Mouse (Mus musculus) B cell, adult 2 months (primary cell): ENCODE results near the gene Dlec1.

ENCODE experiments used
- DNase-seq, 2 experiments: peaks; one replicate each; pipeline ENCODE4 v3.0.0; 2022

Dlec1 gene

GRCm38 (mm10) chr9:119090462-119090861 is 11.8 kb upstream of the Dlec1 start:
- no peak for DNase-seq

GRCm38 (mm10) chr9:119091581-119092310 is 10.5 kb upstream of the Dlec1 start:
- DNase-seq = no peak

- no peak for DNase-seq
Measured at GRCm38 (mm10) chr9:119092473-119093418, 9.5 kb upstream of the Dlec1 start.

DNA sequence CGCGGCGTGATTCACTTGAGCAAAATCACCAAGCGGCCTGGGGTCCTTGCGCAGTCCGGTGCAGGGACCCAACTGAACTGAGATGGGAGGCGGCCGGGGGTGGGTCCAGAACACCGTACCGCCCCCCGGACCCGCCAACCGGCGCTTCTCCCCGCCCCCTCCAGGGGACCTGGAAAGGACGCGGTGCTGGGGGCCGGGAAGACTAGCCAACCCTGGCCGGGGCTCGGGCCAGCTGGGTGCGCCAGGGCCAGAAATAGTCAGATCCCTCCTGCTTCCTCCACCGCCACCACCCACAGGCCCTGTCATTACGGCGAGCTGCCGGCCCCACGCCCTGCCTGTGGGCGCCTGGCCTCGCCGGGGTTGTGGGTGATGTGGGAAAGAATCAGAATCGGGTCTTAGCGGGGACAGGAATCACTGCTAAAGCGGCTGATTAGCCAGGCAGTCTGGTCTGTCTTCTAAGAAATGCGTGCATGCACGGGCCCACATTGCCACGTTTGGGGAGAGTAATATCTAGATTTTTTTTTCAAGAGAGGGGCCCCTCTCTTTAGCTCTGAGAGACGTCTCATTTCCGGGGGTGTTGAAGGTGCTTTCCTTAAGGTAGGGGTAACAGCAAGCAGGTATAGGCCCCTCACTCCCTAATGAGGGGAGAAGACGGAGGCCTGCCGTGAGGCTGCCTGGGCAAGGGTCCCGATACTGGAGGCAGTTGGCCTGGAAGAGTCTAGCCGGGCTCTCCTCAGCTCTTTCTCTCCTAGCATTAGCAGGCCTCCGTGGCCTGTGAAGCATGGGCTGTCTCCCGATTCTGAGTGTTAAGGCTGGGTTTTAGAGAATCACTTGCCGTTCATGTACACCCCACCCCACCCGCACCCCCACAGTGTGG is 8.6 kb upstream of the Dlec1 start, which contains the start of gene Plcd1:
Gene Plcd1 (minus strand): TSS at position 84 of the 877 bp plus-strand sequence.
- DNase-seq = peak in 1 of 2 experiments; percentile 11

- DNase-seq = no peak
Measured at GRCm38 (mm10) chr9:119094462-119095109, 7.7 kb upstream of the Dlec1 start.

- peak in 1 of 2 experiments; percentile 12 for DNase-seq
Measured at GRCm38 (mm10) chr9:119100177-119100898, 1.9 kb upstream of the Dlec1 start.

GRCm38 (mm10) chr9:119102783-119103113 is 470 bp downstream of the Dlec1 start:
- DNase-seq = no peak

DNA sequence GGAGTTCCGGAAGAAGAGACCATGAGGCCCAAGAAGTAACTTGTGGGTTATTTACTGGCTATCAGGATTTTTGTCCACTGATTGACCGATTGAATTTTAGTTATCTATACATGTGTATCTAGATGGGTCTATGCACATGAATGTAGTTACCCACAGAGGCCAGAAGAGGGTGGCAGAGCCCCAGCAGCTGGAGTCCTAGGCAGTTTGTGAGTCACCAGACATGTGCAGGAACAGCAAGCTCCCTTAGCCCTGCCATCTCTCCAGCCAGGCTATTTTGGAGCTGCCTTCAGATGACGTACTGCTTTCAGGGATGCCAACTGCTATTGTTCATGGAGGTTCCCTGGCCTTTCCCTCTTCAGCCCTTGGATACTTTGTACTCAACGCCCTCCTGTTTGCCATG is 5.3 kb downstream of the Dlec1 start:
- DNase-seq = no peak

DNA sequence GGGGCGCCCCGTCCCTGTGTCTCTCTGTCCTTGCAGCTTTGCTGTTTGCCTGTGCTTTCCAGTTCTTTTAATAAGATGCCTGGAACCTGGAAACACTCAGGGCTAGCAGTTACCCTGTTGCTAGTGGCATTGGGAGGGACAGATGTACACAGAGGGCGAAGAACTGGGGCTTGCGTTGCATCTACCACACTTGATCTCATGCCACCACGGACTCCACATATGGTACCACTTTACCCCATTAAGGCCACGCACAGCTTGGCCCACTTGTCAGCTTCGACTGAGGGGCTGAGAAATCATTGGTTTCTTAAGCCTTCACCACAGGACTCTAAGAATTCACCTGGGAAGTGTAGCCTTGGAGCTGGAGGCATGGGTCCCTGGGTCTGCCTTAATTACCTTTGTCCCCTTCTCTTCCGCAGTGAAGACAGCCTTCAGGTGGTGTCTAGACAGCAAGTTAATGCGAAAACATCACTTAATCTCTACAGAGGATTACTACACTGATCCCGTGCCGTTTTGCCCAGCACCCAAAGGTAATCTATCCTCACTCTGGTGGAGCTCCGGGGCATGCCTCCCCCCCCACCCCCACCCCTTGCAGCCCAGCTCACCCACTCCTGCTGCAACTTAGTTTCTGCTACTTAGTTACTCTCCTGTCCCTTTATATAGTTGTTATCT is 7.5 kb downstream of the Dlec1 start:
- DNase-seq = no peak

- DNase-seq = no peak
Measured at GRCm38 (mm10) chr9:119110640-119111039, 8.4 kb downstream of the Dlec1 start.

DNA sequence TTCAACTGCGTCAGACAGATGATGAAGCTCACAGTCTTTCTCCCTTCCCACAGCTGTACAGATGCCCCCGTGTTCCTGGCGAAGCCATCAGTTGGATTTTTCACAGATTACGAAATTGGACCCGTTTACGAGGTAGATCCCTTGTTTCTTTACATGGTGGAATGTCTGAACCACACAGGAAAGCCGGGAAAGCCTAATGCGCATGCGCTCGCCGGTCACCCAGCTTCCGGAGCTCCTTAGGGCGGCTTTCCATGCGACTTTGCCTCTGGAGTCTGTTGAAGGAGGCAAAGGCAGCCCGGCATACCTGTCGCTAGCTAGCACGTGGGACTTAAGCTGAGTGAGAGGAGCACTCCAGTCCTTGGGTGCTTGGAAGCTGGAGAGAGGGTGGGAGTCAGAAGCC is 12.6 kb downstream of the Dlec1 start:
- no peak for DNase-seq

- no peak for DNase-seq
Measured at GRCm38 (mm10) chr9:119119409-119120167, 17.3 kb downstream of the Dlec1 start.

DNA sequence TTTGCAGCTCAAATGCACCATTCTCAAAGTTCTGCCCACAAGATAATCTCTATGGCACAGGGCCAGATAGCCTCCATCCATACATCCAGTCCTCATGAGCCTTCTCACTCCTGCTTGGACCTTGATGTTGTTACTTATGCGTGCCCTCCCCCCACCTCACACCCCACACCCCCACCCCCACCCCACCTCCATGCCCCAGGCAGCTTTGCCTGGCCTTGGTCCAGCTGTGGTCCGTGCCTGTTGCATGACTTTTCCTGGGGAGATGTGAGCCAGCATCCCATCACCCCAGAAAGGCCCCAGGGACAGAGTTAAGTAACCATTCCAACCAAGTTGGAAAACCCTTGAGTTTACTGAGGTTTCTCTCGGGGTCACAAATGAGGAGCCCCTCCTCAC is 17.9 kb downstream of the Dlec1 start:
- no peak for DNase-seq

- DNase-seq = no peak
Measured at GRCm38 (mm10) chr9:119122596-119123369, 20.5 kb downstream of the Dlec1 start.

GRCm38 (mm10) chr9:119128436-119129181 is 26.3 kb downstream of the Dlec1 start:
- DNase-seq = no peak

DNA sequence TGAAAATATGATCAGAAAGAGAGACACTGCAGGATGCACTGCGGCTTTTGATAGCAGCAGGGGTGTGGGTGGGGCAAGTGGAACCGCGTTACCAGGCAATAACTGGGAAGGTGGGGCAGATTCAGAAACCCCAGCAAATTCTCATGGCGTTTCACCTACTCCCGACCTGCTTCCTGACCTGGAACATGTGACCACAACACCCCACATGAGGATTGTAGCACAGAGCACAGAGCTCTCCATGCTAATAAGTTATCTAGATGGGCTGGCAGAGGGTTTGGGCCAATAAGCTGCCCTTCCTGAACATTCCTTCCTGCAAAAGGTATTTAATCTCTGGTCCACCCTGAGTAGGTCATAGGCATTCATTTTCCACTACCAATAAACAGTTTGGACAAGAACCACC is 28.4 kb downstream of the Dlec1 start:
- DNase-seq = no peak

- DNase-seq = no peak
Measured at GRCm38 (mm10) chr9:119138836-119139235, 36.6 kb downstream of the Dlec1 start.

DNA sequence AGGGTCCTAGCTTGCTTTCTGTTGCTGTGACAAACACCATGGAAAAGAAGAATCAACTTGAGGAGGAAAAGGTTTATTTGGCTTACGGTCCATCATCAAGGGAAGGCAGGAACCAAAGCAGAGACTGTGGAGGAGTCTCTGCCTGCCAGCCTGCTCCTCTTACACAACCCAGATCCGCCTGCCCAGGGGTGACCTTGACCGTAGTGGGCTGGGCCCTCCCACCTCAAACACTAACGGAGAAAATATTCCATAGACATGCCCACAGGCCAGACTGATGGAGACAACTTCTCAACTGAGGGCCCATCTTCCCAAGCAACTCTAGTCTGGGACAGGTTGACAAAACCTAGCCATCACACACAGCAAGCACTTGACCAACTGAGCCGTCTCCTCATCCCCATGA is 39.8 kb downstream of the Dlec1 start:
- DNase-seq = no peak

DNA sequence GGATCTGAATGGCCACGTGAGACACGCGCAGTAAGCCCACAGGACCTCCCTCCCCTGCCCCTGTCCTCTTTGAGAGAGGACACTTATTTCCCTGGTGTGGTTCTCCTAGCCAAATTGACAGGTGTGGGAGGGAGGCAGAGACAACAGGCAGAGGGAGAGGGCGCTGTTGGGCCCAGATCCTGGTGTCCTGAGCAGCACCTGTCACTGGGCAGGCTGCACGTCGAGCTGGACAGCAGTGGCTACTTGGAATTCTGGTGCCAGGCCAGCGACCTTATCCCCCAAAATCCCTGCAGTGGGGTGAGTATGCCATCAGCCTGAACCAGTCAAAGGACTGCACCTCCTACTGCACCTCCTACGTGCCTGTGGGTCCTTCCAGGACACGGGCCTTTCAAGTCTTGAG is 41.1 kb downstream of the Dlec1 start:
- DNase-seq = no peak
